In the genomic region with DNA sequence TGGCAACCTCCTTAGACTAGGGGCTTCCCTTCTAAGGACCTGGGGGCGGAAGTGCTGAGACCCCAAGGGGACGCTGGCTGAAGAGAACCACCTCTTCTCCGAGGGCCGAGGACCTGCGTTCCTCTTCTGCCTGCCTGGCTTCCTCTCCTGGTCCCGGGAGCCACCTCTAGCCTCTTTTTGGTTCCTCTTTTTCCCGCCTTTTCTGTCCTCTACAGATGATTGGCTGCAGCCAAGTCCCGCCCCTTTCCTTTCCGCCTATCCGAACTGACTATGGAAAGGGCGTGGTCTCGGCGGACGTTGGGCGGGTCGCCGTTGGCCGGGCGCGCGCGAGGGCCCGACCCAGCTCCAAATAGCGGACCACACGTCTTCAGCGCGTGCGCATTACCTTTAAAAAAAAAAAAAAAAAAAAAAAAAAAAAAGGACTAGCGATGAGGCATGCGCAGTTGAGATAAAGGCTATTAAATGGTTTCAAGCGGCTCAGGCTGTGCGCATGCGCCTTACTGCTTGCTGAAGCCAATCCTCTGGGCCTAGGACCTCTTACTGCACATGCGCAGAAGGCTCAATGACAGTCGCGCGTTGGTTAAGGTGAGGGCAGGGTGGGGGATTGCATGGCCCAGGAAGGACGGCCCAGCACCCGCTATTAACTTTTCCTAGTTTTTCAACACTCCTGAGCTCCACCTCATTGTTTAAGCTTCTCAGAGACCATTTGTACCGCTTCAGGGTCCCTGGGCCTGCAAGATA, we compare ENCODE assay signal across 8 mouse cellular contexts. TPM values are rescaled to one million over a fixed set of nuclear protein-coding genes. Genes with fewer than 3 reads are reported as not detected.
DNase-seq lines count a peak whose midpoint lies in the region; ATAC-seq lines count a peak whose summit lies in the region.

Gene Syngr4, minus strand, starts transcription at position 198 of the 741 bp plus-strand sequence.
Gene Tmem143, plus strand, starts transcription at position 425 of the 741 bp plus-strand sequence.

- DNase-seq in CD4-positive, CD25-positive, alpha-beta regulatory T cell, adult 2 months (ENCODE audit: low read depth, low spot score), result peak; percentile 99
- peak; percentile 80 for DNase-seq in fat pad, adult 2 months (ENCODE audit: extremely low read depth, low read depth, low spot score)
- DNase-seq in kidney, postnatal 10 days, result peak; percentile 98
- peak; percentile 93 to 96 for DNase-seq in natural killer cell, adult 2 months (ENCODE audit: low spot score in 2 of 2)

- peak within 1 kb of the TSS; percentile 85 for H3K9ac ChIP-seq in heart, embryonic 13.5 days
- peak within 1 kb of the TSS; percentile 75 for H3K9ac ChIP-seq in liver, embryonic 12.5 days
- peak within 1 kb of the TSS; percentile 49; the same call in 1 of the 2 replicates for H3K9ac ChIP-seq in stomach, embryonic 15.5 days

- H3K9me3 ChIP-seq in heart, embryonic 13.5 days, result no peaks in the 10 kb centered on the region
- H3K9me3 ChIP-seq in liver, embryonic 12.5 days (replicated peaks), result no peaks in the 10 kb centered on the region
- no peaks in the 10 kb centered on the region for H3K9me3 ChIP-seq in stomach, embryonic 15.5 days

- whole genome bisulfite sequencing in heart, embryonic 13.5 days, result 2% methylated on average over 40 of the region's 40 CpGs
- WGBS in liver, embryonic 12.5 days (ENCODE audit: insufficient replicate concordance), result under 1% methylated on average over 40 of the region's 40 CpGs
- under 1% methylated on average over 40 of the region's 40 CpGs for WGBS in stomach, embryonic 15.5 days

- H3K4me3 ChIP-seq in brown adipose tissue, adult 24 weeks (ENCODE audit: insufficient read depth, low read depth, low read length), result peak within 1 kb of the TSS; percentile 68
- peak within 1 kb of the TSS; percentile 65 for H3K4me3 ChIP-seq in heart, embryonic 13.5 days
- peak within 1 kb of the TSS; percentile 63 for H3K4me3 ChIP-seq in liver, embryonic 12.5 days
- peak within 1 kb of the TSS; percentile 50 for H3K4me3 ChIP-seq in stomach, embryonic 15.5 days (replicated peaks)

- ATAC-seq in heart, embryonic 13.5 days (ENCODE audit: extremely low read depth, insufficient number of reproducible peaks, low FRiP score, low TSS enrichment), result peak; percentile 89
- ATAC-seq in liver, embryonic 12.5 days, result peak; percentile 81
- ATAC-seq in stomach, embryonic 15.5 days (ENCODE audit: insufficient read depth, low FRiP score, low read depth), result peak; percentile 88

- H3K4me1 ChIP-seq in brown adipose tissue, adult 24 weeks (ENCODE audit: control insufficient read depth, insufficient read depth, insufficient read length, low read length), result 0 out of 2 replicates have a peak, but pooled peaks cover 2% of the 10 kb centered on the region
- H3K4me1 ChIP-seq in heart, embryonic 13.5 days, result peaks cover 16% of the 10 kb centered on the region
- peaks cover 35% of the 10 kb centered on the region for H3K4me1 ChIP-seq in liver, embryonic 12.5 days
- H3K4me1 ChIP-seq in stomach, embryonic 15.5 days, result peaks cover 3% of the 10 kb centered on the region; the same call in 1 of the 2 replicates

- H3K4me2 ChIP-seq in heart, embryonic 13.5 days, result peak within 1 kb of the TSS; percentile 96
- peak within 1 kb of the TSS; percentile 93 for H3K4me2 ChIP-seq in liver, embryonic 12.5 days
- H3K4me2 ChIP-seq in stomach, embryonic 15.5 days, result peak within 1 kb of the TSS; percentile 74

- H3K27ac ChIP-seq in brown adipose tissue, adult 24 weeks (replicated peaks; ENCODE audit: low read depth, low read length), result peak within 1 kb of the TSS; percentile 93
- peak within 1 kb of the TSS; percentile 78 for H3K27ac ChIP-seq in heart, embryonic 13.5 days (replicated peaks)
- peak within 1 kb of the TSS; percentile 79 for H3K27ac ChIP-seq in liver, embryonic 12.5 days
- peak within 1 kb of the TSS; percentile 74 for H3K27ac ChIP-seq in stomach, embryonic 15.5 days

- H3K36me3 ChIP-seq in heart, embryonic 13.5 days, result no peaks in the 10 kb centered on the region
- no peaks in the 10 kb centered on the region for H3K36me3 ChIP-seq in liver, embryonic 12.5 days
- no peaks in the 10 kb centered on the region for H3K36me3 ChIP-seq in stomach, embryonic 15.5 days

- H3K27me3 ChIP-seq in heart, embryonic 13.5 days (replicated peaks), result no peaks in the 10 kb centered on the region
- peaks cover 25% of the 10 kb centered on the region for H3K27me3 ChIP-seq in liver, embryonic 12.5 days (replicated peaks)
- no peaks in the 10 kb centered on the region for H3K27me3 ChIP-seq in stomach, embryonic 15.5 days (replicated peaks)

RNA-seq across cellular contexts. Expression of gene Syngr4, which starts in this region (rescaled TPM):
- polyA plus RNA-seq in brown adipose tissue, adult 24 weeks (2012; ENCODE audit: insufficient read depth, insufficient read length, missing spikeins), result not detected in 2 replicates
- 0.90 and 1.1 TPM in 2 replicates for polyA plus RNA-seq in heart, embryonic 13.5 days (2015; fragmentation: Nextera tagmentation; extraction: Ambion mirVana)
- polyA plus RNA-seq in liver, embryonic 12.5 days (2016; fragmentation: Nextera tagmentation; extraction: Ambion mirVana), result 0.68 and 0.94 TPM in 2 replicates
- polyA plus RNA-seq in stomach, embryonic 15.5 days (2015; fragmentation: Nextera tagmentation; extraction: Ambion mirVana), result 0.80 and 1.1 TPM in 2 replicates

RNA-seq across cellular contexts. Expression of gene Tmem143, which starts in this region (rescaled TPM):
- polyA plus RNA-seq in brown adipose tissue, adult 24 weeks (2012; ENCODE audit: insufficient read depth, insufficient read length, missing spikeins), result 151 and 189 TPM in 2 replicates
- 5.8 and 6.8 TPM in 2 replicates for polyA plus RNA-seq in heart, embryonic 13.5 days (2015; fragmentation: Nextera tagmentation; extraction: Ambion mirVana)
- polyA plus RNA-seq in liver, embryonic 12.5 days (2016; fragmentation: Nextera tagmentation; extraction: Ambion mirVana), result 3.8 and 3.9 TPM in 2 replicates
- polyA plus RNA-seq in stomach, embryonic 15.5 days (2015; fragmentation: Nextera tagmentation; extraction: Ambion mirVana), result 5.8 and 6.8 TPM in 2 replicates

Comparison
In these comparisons a context has a peak if more than half of its experiments do, and no peak if none do; other contexts are left out.
1. Peak in every context shown above with its lines: DNase-seq, ATAC-seq, H3K4me3 ChIP-seq and H3K27ac ChIP-seq.
2. RNA of gene Tmem143 (polyA plus RNA-seq): 151 to 189 TPM in brown adipose tissue, adult 24 weeks; 5.8 to 6.8 TPM in stomach, embryonic 15.5 days, 5.8 to 6.8 TPM in heart, embryonic 13.5 days and 3.8 to 3.9 TPM in liver, embryonic 12.5 days; every median in the first group is over 10 times any median in the second.